Mouse (Mus musculus) myocyte (in vitro differentiated cells): ENCODE results near the gene Gck. TPM values are rescaled to one million over a fixed set of nuclear protein-coding genes. Genes with fewer than 3 reads are reported as not detected.

Experiments
- H3K27me3 ChIP-seq: one replicate; pipeline ENCODE4 v1.6.1; 2011; ENCODE audit not compliant: control insufficient read depth, insufficient read depth, insufficient read length
- H3K36me3 ChIP-seq: one replicate; pipeline ENCODE4 v1.6.1; 2011; ENCODE audit not compliant: control insufficient read depth, insufficient read depth
- H3K4me2 ChIP-seq: one replicate; pipeline ENCODE4 v1.6.1; 2011; ENCODE audit warnings: low read depth, control low read depth
- H3K4me3 ChIP-seq: one replicate; pipeline ENCODE4 v1.5.1; 2011; ENCODE audit warnings: mild to moderate bottlenecking, control low read depth, moderate library complexity
- H3K79me2 ChIP-seq: one replicate; pipeline ENCODE4 v1.6.1; 2011; ENCODE audit not compliant: control insufficient read depth, insufficient read depth
- H3ac ChIP-seq: one replicate; pipeline ENCODE4 v1.6.1; 2011; ENCODE audit not compliant: control insufficient read depth, insufficient read length
- CEBPB ChIP-seq: IDR thresholded peaks from 2 replicates; pipeline ENCODE4 v1.6.1; 2011; ENCODE audit warnings: mild to moderate bottlenecking, moderate library complexity; ENCODE audit not compliant: poor library complexity, insufficient read depth, severe bottlenecking
- E2F4 ChIP-seq: IDR thresholded peaks from one replicate; pipeline ENCODE4 v1.6.1; 2011; ENCODE audit warnings: mild to moderate bottlenecking, control low read depth, moderate library complexity; ENCODE audit not compliant: insufficient read depth
- MAX ChIP-seq: IDR thresholded peaks from one replicate; pipeline ENCODE4 v1.6.1; 2011; ENCODE audit warnings: low read depth, mild to moderate bottlenecking, control low read depth
- MYOD1 ChIP-seq, 3 experiments: IDR thresholded peaks; one replicate each; pipeline ENCODE4 v1.6.1; 2011; ENCODE audit warnings: control low read depth in 2 of 3, low read depth in 2 of 3, mild to moderate bottlenecking in 2 of 3, moderate library complexity in 1 of 3; ENCODE audit not compliant: insufficient read length in 2 of 3, control insufficient read depth in 1 of 3
- MYOG ChIP-seq, 3 experiments: IDR thresholded peaks; one replicate each; pipeline ENCODE4 v1.6.1; 2011; ENCODE audit warnings: control low read depth in 2 of 3, low read depth in 2 of 3, mild to moderate bottlenecking in 2 of 3; ENCODE audit not compliant: insufficient read length in 2 of 3, control insufficient read depth in 1 of 3, insufficient read depth in 1 of 3
- POLR2A ChIP-seq: IDR thresholded peaks from one replicate; pipeline ENCODE4 v1.6.1; 2011; ENCODE audit warnings: low read depth, mild to moderate bottlenecking, control low read depth, moderate library complexity; ENCODE audit not compliant: insufficient read length
- POLR2AphosphoS2 ChIP-seq: IDR thresholded peaks from one replicate; pipeline ENCODE4 v1.6.1; 2011; ENCODE audit warnings: low read depth, control low read depth; ENCODE audit not compliant: insufficient read length
- REST ChIP-seq: IDR thresholded peaks from one replicate; pipeline ENCODE4 v1.6.1; 2011; ENCODE audit warnings: mild to moderate bottlenecking, control low read depth, moderate library complexity; ENCODE audit not compliant: insufficient read depth, insufficient read length
- SRF ChIP-seq: IDR thresholded peaks from one replicate; pipeline ENCODE4 v1.6.1; 2011; ENCODE audit warnings: low read depth; ENCODE audit not compliant: control insufficient read depth, insufficient read length
- TCF12 ChIP-seq: IDR thresholded peaks from one replicate; pipeline ENCODE4 v1.6.1; 2011; ENCODE audit warnings: mild to moderate bottlenecking, control low read depth; ENCODE audit not compliant: poor library complexity, insufficient read depth, severe bottlenecking
- TCF3 ChIP-seq: IDR thresholded peaks from one replicate; pipeline ENCODE4 v1.6.1; 2011; ENCODE audit warnings: low read depth, control low read depth; ENCODE audit not compliant: insufficient read length
- USF1 ChIP-seq: IDR thresholded peaks from one replicate; pipeline ENCODE4 v1.6.1; 2011; ENCODE audit warnings: low read depth, mild to moderate bottlenecking, control low read depth, moderate library complexity
- polyA plus RNA-seq: library from polyadenylated mRNA; unstranded; fragments of >200 nt; fragmentation: generic; extraction: Trizol; gene quantifications from one replicate; pipeline ENCODE4 v1.2.1, GENCODE M21; 2012; ENCODE audit warnings: missing spikeins

Gck gene
- polyA plus RNA-seq, 1 experiment = 0.07 TPM

DNA sequence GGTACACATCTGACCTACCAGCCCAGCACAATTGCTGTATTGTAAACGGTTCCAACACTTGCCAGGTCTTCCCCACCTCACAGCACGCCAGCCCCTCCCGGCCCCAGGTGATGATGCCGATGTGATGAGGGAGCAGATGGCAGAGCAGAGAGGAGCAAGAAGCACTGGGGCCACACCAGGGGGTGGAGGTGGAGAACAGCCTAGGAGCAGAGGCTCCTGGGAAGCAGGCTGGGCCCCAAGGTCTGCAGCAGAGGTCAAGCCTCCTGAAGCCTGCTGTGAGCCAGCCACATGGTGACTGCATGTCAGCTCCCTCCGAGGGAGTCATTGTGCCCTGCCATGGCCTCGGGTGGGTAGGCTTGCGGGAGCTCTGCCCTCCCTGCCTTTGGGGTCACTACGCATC lies 30.7 kb upstream of the Gck start:
- H3K36me3 ChIP-seq = no peaks in the 10 kb centered on the region
- TF ChIP-seq E2F4 (no peak), MAX (no peak), USF1 (no peak), MYOD1 (IDR thresholded peaks at IDR 0.05; ENCODE audit: control insufficient read depth in 1 of 3, insufficient read length in 2 of 3, low read depth in 2 of 3) (no peak), REST (no peak), CEBPB (no peak), SRF (no peak), POLR2A (no peak), POLR2AphosphoS2 (no peak), TCF12 (no peak), TCF3 (no peak), MYOG (IDR thresholded peaks at IDR 0.05; ENCODE audit: control insufficient read depth in 1 of 3, insufficient read depth in 1 of 3, insufficient read length in 2 of 3, low read depth in 2 of 3) (no peak)
- no peak overlapping the region for H3K4me3 ChIP-seq
- no peak overlapping the region for H3ac ChIP-seq
- H3K4me2 ChIP-seq = no peak overlapping the region
- H3K79me2 ChIP-seq = no peaks in the 10 kb centered on the region
- peaks cover 29% of the 10 kb centered on the region for H3K27me3 ChIP-seq

DNA sequence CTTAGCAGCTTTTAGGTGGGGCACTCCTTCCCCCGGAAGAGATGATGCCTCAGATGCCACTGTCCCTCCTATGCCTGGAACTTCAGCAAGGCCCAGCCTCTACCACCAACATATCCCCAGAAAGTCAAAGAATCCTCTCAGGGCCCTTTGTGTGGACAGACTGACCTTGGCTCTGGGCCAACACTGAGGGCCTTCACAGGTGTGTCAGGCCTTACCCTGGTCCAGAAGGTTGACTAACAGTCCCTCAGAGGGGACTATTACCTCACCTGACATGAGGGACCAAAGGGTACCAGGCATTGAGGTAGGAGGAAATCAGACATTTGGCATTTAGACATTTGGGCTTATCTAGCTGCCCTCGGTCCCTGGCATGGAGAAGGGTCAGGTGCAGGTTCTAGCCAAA lies 30.2 kb upstream of the Gck start:
- Histone ChIP-seq H3K4me2 (no peak overlapping the region), H3K4me3 (no peak overlapping the region), H3K27me3 (peaks cover 27% of the 10 kb centered on the region), H3ac (no peak overlapping the region), H3K79me2 (no peaks in the 10 kb centered on the region), H3K36me3 (no peaks in the 10 kb centered on the region)
- TF ChIP-seq USF1 (no peak), TCF3 (no peak), MYOD1 (IDR thresholded peaks at IDR 0.05; ENCODE audit: control insufficient read depth in 1 of 3, insufficient read length in 2 of 3, low read depth in 2 of 3) (no peak), SRF (no peak), MAX (no peak), POLR2AphosphoS2 (no peak), REST (no peak), CEBPB (no peak), E2F4 (no peak), POLR2A (no peak)

DNA sequence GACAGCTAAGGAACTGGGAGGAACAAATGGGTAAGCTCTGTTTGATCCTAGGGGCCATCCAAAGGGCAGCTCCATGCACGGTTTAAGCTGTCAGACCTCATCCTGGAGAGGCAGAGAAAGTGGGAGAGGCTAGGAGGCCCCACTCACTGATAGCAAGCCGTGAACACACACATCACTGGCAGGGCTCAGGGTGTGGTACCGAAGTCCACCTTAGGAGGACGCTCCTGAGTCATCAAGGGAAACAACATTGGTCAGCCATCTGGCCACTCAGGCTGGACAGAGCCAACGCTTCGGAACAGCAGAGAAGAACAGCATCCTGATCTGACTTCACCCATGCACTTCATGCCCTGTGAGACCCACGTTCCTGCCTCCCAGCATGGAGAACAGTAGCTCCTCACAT lies 29.2 kb upstream of the Gck start:
- Histone ChIP-seq H3K79me2 (no peaks in the 10 kb centered on the region), H3K4me3 (no peak overlapping the region), H3K27me3 (peaks cover 27% of the 10 kb centered on the region), H3ac (no peak overlapping the region), H3K36me3 (no peaks in the 10 kb centered on the region), H3K4me2 (no peak overlapping the region)
- TF ChIP-seq MYOG (IDR thresholded peaks at IDR 0.05; ENCODE audit: control insufficient read depth in 1 of 3, insufficient read depth in 1 of 3, insufficient read length in 2 of 3, low read depth in 2 of 3) (no peak), TCF3 (no peak), POLR2AphosphoS2 (no peak), TCF12 (no peak), MAX (no peak), REST (no peak), POLR2A (no peak), SRF (no peak)

DNA sequence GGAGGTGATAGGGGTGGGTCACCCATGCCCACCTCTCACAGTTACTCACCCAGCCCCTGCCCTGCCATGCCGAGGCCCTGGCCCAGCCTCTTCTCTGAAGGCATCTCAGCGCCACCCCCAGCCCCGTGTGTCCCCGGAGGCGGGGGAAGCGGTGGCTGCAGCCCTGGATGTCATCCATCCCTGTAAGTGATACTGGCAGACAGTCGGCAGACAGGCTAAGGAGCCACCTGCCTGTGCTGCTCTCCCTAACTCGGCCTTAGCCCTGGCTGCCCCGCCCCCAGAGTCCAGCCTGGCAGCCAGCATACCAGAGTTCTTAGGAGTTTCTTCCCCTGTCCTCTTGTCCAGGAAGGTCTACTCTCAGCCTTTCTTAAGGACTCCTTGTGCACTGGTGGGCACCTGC lies 26.2 kb upstream of the Gck start:
- H3K4me2 ChIP-seq = no peak overlapping the region
- no peak overlapping the region for H3K4me3 ChIP-seq
- H3K36me3 ChIP-seq = no peaks in the 10 kb centered on the region
- no peak overlapping the region for H3ac ChIP-seq
- TF ChIP-seq REST (no peak), MYOD1 (IDR thresholded peaks at IDR 0.05; ENCODE audit: control insufficient read depth in 1 of 3, insufficient read length in 2 of 3, low read depth in 2 of 3) (peak in 1 of 3 experiments; percentile 64)
- H3K27me3 ChIP-seq = peaks cover 3% of the 10 kb centered on the region
- no peaks in the 10 kb centered on the region for H3K79me2 ChIP-seq

DNA sequence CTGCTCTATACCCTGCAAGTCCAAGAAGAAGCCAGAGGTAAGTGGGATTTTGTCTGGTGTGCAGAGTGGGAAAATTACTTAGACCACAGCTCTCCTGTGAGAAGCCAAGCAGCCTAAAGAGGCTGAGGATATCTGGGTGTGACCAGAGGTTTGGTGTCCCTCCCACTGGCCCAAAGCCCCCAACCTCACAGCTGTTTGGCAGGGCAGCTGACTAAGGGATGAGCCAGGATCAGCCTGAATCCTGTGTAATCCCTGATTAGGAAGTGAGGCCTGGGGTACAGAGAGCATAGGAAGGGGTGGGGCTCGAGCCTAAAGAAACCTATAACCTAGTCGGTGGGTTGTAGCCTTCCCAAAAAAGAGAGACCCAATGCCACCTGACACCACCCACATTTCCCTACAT lies 25.2 kb upstream of the Gck start:
- Histone ChIP-seq H3K36me3 (no peaks in the 10 kb centered on the region), H3ac (no peak overlapping the region), H3K4me3 (no peak overlapping the region), H3K27me3 (no peaks in the 10 kb centered on the region), H3K79me2 (no peaks in the 10 kb centered on the region), H3K4me2 (no peak overlapping the region)
- peak in 1 of 3 experiments; percentile 27 for TF ChIP-seq MYOG (IDR thresholded peaks at IDR 0.05; ENCODE audit: control insufficient read depth in 1 of 3, insufficient read depth in 1 of 3, insufficient read length in 2 of 3, low read depth in 2 of 3)
- TF ChIP-seq TCF3 = no peak
